Mouse (Mus musculus) MN1 (cell line): Measurements from ENCODE around the gene Emc9.

Experiments
- DNase-seq: peaks from one replicate; pipeline ENCODE4 v3.0.0-alpha.2; 2016; ENCODE audit warnings: low spot score

Gene Emc9

DNA sequence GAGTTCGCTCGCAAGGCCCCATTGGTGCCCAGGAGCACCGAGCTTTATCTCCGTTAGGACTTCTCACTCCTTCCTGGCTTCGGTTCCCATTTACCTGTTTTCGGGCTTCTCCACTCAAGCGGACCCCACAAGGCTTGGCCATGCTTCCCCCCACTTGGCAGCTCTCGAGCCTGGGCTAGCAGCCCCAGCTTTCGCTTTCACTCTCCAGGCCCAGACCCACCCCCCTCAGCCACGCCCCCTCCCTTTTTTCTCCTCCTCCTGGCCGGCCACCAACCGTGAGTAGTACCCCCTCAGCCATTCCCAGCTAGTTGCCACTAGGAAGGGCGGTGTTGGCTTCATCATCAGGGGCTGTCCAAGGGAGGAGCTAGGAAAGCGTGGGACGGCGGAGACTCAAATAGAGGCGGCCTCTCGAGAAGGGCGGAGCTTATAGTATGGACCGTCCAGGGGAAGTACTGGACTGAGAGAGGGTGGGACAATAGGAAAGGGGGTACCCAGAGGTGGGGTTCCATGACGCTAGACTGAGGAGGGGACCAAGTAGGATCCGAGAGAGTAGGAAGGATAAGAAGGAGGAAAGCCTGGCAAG, 5.7 kb upstream of the Emc9 start, which contains the start of gene Psme2:
Gene Psme2, minus strand, starts transcription at position 366 of the 583 bp plus-strand sequence.
- DNase-seq, result peak; percentile 97

DNA sequence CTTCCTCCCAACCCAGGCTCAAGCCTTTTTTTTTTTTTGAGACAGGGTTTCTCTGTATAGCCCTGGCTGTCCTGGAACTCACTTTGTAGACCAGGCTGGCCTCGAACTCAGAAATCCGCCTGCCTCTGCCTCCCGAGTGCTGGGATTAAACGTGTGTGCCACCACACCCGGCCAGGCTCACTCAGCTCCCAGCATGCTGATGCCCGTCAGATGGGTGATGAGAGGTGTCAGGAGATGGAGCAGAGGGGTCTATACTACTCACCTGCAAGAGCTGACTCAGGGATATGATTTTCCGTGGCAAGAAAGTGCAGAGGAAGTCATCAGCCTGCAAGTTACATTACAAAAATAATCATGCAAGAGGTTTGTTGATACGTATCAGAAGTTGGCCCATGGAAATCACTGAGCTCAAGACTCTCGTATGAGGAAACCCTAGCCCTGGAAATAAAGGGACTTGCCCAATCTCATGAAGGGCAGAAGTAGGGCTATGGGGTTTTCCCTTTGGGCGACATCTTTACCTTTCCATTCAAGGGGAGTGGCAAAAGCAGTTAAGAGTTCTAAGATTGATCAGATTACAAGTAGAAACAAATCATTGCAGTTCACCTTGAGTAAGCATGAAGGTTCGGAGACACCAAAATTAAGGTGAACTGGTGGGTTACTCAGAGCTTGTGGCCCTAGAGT, 4.8 kb upstream of the Emc9 start:
- DNase-seq, result no peak

DNA sequence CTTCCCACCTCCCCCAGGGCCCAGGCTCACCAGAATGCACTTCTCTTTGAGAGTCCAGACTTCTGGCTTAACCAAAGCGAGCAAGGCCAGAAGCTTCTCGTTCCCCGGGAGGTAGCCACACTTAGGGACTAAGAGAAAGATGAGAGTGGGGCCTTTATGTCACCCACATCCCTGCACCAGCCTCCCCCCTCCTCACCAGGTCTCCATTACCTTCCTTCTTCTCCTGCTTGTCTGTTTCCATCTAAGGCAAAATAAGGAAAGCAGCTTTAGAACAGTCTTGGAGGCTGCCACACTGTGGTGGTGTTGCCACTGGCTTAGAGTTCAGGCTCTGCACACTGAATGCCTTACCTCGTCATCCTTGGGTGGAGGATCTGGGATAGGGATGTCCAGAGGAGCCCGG, 4.2 kb upstream of the Emc9 start:
- DNase-seq, result no peak

DNA sequence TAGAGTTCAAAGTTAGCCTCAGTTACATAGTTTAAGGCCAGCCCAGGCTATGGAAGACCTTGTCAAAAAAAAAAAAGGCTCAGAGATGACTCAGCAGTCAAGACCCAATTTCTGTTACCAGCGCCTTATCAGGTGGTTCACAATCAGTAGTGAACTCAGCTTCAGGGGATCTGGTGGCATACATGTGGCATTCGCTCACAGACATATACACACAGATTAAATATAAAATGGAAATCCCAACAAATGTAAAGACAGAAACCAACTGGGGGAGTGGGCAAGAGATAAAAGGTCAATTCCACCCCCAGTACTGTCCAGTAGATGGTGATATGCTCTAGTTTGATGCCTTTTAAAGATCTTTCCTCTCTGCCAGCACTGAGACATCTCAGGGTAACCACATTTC, 1.0 kb upstream of the Emc9 start:
- DNase-seq, result no peak

DNA sequence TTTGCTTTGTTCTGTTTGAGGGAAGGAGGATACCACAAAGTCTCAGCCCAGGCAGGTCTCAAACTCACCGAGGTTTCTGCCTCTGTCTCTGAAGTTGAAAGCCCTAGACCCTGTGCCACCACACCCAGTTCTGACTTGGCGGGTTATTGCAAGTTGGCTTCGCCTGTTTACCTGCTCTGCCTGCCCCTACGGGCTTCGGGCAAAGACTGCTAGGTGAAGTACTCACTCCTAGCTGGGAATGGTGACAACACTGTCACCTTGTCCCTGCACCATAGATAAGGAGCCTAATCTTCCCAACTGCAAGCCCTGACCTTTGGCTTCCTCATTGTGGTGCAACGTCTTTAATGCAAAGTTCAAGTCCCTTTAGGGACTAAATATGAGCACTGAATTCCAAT, 461 bp upstream of the Emc9 start:
- DNase-seq, result no peak

DNA sequence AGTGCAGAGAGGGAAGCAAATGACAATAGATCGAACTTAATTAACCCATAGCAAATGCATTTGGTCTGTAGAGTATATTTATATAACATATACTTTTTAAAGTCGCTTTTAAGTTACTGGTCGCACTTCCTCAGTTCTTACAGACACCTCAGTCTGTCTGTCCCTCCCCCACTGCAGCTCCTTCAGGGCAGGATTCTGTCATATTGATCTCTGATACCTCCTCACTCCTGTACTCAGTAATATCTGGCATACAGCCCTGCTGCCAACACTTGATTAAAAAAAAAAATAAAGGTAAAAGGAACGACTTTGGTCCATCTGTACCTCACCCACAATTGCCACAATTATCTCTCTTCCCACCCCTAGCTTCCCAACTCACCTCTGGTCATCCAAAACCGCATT, 800 bp downstream of the Emc9 start:
- no peak for DNase-seq

DNA sequence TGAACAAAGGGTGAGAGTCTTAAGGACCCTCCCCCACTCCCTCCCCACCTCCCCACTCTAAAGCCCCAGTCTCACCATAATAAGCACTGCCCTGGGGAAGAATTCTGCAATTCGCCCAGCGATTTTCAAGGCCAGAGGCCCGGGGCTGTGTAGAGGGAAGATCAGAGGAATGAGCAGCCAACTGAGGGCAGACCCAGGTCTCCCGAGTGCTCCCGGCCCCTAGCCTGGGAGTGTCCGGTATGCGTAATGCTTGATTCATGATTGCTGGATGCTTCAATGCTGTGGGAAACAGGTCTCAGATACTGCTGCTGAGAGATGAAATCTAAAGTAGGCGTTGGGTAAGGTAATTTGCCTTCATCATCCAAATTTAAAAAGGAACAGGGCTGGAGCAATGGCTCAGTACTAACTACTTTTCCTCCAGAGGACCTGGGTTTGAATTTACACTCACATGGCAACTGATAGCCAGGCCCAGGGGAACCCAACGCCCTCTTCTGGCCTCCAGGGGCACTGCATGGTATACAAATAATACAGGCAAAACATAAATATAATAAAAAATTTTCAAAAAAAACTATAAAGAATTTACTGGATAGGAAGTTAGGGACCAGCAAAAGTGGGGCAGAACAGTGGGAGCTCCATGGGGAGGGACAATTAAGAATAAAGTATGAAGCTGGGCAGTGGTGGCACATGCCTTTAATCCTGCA, 3.0 kb downstream of the Emc9 start:
- DNase-seq, result no peak

DNA sequence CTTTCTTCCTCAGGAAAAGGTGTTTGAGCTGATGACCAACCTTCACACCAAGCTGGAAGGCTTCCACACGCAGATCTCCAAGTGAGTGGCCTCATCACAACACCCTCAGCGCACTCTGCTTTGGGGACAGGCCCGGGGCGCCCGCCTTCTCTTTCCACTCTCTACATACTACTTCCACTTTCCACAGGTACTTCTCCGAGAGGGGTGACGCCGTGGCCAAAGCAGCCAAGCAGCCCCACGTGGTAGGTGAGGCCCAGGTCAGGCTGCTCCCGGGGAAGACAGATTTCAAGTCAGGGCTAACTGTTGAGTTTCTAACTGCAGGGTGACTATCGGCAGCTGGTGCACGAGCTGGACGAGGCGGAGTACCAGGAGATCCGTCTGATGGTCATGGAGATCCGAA, 4.4 kb downstream of the Emc9 start:
- no peak for DNase-seq

DNA sequence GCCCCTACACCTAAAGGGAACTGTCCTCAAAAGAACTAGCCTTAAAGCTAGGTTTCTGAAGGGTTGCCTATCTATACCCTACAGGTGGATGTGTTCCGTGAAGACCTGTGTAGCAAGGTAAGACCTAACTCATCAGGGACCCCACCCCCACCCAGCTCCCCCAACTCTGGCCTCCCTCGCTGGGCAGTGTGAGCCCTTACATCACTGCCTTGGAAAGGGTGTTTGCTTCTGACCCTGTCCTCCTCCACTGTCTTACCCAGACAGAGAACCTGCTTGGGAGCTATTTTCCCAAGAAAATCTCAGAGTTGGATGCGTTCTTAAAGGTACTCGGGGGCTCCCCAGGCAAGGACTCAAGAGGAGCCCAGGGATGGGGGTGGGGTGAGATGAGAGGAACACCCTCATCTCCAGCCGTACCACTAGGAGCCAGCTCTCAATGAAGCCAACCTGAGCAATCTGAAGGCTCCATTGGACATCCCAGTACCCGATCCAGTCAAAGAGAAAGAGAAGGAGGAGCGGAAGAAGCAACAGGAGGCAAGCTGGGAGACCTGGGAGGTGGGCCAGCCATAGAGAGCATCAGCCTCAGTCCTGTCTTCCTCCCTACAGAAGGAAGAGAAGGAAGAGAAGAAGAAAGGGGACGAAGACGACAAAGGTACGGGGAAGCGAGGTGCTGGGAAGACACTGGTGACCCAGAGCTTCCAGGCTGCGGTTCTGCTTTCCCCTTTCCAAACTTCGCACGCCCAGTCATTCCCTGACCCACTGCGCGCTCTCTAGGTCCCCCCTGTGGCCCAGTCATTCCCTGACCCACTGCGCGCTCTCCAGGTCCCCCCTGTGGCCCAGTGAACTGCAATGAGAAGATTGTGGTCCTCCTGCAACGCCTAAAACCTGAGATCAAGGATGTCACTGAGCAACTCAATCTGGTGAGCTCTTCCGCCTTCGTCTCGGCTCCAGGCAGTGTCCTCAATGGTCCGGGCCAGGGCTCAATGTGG, 5.3 kb downstream of the Emc9 start:
- no peak for DNase-seq

DNA sequence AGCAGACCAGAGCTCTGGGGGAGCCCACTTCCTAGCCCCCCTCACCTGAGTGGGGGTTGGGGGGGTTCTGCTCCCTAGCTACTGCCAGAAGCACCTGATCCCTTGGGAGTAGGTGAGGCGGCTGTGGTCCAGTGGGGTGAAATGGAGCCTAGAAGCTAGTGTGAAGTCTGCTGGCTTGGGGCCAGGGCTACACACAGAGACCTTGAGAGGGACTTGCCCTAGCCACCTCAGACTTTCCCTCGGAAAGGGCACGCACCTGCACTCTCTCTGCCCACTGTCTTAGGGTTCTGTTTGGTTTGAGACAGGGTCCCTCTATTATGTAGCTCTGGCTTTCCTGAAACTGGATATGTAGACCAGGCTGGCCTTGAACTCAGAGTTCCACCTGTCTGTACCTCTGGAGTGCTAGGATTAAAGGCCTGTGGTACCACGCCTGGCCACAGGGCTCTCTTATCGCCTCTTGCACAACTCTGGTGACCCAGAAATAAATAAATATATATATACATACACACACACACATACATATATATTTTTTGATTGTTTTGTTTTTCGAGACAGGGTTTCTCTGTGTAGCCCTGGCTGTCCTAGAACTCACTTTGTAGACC, 6.3 kb downstream of the Emc9 start:
- DNase-seq, result peak; percentile 66

DNA sequence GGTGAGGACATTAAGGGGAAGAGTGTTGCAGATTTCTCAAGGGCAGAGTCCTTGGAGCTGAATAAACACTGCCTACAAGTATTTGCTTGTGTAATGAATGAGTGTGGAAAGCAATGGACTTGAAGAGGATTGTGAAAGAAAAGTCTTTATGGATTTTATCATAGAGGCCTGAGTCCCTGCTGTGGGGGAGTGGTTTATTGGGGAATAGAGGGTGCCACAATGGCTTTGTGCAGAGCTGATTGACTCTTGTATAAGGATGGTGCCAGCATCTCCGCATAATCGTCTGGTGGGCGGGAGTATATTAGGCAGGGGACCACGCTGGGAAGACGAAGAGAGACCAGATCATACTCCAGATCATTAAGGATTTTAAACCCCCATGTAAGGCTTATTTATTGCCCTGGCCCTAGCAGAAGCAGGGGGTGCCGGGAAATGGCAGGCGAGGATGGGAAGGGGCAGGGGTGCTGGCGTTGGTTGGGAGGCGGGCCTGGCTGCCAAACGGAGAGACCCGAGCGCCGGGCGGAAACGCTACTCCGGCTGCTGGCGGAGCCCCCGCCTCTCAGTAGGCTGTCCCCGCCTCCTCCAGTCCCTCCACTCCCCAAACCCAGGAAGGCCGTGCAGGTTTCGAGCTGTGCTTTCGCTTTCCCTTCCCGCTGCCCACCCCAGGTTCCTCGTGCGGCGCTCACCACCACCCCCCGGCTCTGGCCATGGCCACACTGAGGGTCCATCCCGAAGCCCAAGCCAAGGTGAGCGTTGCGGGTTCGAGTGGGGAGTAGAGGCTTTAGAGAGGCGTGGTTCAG, 7.0 kb downstream of the Emc9 start, which contains the start of gene Psme1:
Gene Psme1, plus strand, starts transcription at position 253 of the 797 bp plus-strand sequence.
- DNase-seq, result peak; percentile 84

DNA sequence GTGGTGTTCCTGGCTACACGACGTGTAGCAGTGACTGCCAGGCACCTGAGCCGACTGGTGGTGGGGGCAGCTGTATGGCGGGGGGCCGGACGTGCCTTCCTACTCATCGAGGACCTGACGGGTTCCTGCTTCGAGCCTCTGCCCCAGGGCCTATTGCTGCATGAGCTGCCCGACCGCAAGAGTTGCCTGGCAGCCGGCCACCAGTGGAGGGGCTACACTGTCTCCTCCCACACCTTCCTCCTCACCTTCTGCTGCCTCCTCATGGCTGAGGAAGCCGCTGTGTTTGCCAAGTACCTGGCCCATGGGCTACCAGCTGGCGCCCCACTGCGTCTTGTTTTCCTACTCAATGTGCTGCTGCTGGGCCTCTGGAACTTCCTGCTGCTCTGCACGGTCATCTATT, 8.7 kb downstream of the Emc9 start:
- DNase-seq, result no peak

DNA sequence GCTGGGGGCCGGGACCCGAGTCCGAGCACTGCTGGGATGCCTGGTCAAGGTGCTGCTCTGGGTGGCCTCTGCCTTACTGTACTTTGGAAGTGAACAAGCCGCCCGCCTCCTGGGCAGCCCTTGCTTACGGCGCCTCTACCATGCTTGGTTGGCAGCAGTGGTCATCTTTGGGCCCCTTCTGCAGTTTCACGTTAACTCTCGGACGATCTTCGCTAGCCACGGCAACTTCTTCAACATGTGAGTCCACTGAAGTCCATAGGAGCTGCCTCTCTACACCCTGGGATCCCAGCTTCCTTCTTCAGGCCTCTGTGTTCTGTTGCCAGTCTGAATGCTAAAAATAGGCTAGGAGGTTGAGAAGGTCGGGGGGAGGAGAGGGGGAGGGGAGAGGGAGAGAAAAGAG, 9.4 kb downstream of the Emc9 start:
- DNase-seq, result no peak

DNA sequence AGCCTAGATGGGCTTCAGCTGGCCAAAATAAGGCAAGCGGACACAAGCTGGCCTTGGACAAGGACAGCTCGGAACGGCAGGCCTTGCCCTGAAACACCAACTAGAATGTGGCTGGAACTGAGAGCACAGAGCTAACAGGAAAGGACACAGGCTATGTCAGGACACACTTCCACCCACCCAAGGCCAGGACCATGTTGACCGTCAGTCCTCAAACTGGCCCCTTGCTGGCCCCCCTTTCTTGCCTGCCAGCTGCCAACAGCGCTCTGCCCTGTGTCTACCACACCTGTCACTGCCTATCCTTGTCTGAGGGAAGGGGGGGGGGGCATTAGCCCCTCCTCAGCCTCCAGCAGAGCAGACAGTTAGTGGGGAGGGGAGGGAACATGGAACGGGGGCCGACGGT, 9.8 kb downstream of the Emc9 start, which contains the start of gene Fitm1:
Gene Fitm1, plus strand, starts transcription at position 316 of the 400 bp plus-strand sequence.
- DNase-seq, result no peak

DNA sequence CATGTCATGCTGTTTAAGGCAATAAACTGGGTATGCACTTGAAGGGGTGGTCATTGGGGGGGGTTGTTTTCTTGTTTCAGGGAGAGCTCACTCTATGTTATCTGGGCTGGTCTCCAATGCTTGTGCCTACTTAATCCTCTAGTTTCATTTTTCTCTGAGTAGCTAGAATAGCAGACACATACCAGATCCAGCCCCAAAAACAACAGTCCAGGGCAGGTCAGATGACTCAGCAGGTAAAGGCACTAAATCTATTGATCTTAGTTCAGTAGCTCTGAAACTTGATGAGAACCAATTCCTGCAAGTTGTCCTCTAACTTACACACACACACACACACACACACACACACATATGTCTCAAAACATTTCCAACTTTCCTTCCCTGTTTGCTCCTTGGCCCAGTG, 13.3 kb downstream of the Emc9 start:
- no peak for DNase-seq

DNA sequence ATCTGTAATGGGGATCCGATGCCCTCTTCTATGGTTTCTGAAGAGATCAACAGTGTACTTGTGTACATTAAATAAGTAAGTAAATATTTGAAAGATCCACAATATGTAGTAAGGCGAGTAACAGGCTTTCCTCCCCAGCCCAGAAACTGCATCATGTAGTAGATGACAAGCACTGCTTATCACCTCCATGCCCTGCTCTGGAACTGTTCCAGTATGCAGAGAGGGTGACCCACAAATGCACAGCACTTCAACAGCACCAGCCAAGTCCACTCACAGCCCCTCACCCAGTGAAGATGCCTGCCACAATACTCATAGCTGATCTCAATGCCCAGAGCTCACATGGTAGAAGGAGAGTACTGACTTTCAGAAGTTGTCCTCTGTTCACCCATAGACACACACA, 14.5 kb downstream of the Emc9 start:
- no peak for DNase-seq

DNA sequence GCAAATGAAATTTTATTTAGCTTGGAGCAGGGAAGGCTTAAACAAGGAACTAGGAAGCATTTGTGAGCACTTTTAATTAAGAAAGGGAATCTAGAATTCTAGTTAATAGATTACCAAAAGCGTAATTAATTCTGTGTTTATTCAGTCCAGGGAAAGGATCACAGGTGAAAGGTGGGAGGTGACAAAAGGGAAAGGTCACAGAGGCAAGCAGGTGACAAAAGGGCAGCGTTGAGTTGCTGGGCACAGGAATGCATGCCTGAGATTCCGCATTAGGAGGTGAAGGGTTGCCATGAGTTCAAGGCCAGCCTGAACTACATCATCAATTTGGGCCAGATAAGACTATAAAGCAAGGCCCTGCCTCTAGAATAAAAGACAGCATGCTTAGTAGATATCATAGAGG, 17.6 kb downstream of the Emc9 start:
- DNase-seq, result no peak

DNA sequence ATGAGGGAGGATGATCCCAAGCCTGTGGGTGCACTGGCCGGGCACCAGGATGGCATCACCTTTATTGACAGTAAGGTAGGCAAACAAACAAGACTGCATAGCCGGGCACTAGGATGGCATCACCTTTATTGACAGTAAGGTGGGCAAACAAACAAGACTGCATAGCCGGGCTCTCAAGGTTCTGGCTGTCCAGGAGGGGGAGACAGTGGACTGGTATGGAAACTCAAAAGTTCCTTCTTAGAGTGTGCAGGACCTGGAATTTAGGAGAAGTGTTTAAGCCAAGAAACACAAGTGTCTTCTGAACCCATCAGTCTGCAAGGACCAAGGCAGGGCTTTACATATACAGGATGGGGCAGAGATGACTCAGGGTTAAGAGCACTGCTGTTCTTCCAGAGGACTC, 19.4 kb downstream of the Emc9 start:
- DNase-seq, result no peak

DNA sequence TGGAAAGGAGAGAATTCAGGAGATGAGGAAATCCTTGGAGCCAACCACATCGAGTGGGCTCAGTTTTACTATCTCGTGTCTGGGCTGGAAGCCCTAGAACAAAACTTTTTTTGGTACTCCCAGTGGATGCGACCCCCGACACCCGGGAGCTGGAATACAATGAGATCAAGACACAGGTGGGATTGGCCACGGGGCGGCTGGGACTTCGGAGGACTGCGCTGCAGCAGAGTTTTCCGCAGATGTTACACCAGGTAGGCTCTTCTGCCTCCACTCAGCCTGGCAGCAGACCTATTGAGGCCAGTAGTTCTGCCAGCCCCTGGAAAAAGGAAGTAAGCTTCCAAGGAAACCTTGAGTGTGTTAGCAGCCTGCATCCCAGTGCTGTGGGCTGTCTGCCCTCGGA, 21.9 kb downstream of the Emc9 start:
- no peak for DNase-seq

DNA sequence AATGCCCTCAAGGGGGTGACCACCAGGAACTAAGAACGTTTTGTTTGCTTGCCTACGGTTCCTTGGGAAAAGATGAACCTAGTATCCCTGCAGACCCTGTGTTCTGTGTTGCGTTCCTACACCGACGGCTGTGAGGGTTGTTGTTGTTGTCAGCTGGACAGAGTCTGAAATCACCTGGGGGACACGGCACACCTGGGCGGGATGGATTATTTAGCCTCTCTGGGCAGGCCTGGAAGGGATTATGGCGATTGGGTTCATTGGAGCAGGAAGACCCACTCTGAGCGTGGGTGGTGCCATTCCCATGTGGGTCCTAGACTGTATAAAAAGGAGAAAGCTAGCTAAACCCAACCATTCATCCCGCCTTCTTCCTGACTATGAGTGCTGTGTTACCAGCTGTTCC, 23.2 kb downstream of the Emc9 start:
- no peak for DNase-seq
